Mouse (Mus musculus) C2C12 (cell line): ENCODE results near the gene Ankrd26. TPM values are rescaled to one million over a fixed set of nuclear protein-coding genes. Genes with fewer than 3 reads are reported as not detected.

Experiments
- H3K27me3 ChIP-seq: one replicate; pipeline ENCODE4 v1.6.1; 2011; ENCODE audit not compliant: control insufficient read depth, insufficient read depth, insufficient read length
- H3K36me3 ChIP-seq: one replicate; pipeline ENCODE4 v1.6.1; 2011; ENCODE audit not compliant: control insufficient read depth, insufficient read depth
- H3K4me3 ChIP-seq: one replicate; pipeline ENCODE4 v1.5.1; 2011; ENCODE audit warnings: mild to moderate bottlenecking, control low read depth; ENCODE audit not compliant: poor library complexity, insufficient read depth, severe bottlenecking
- H3K79me2 ChIP-seq: one replicate; pipeline ENCODE4 v1.6.1; 2011; ENCODE audit not compliant: control insufficient read depth, insufficient read depth
- H3K79me3 ChIP-seq: one replicate; pipeline ENCODE4 v1.6.1; 2011; ENCODE audit warnings: low read depth, control low read depth
- H3ac ChIP-seq: one replicate; pipeline ENCODE3; 2011; ENCODE audit warnings: low read depth; ENCODE audit not compliant: control insufficient read depth, insufficient read length
- CEBPB ChIP-seq: IDR thresholded peaks from one replicate; pipeline ENCODE4 v1.6.1; 2011; ENCODE audit warnings: low read depth, mild to moderate bottlenecking, control low read depth, moderate library complexity
- CTCF ChIP-seq: IDR thresholded peaks from one replicate; pipeline ENCODE4 v1.5.1; 2011; ENCODE audit not compliant: control insufficient read depth, insufficient read depth, insufficient read length
- FOSL1 ChIP-seq: IDR thresholded peaks from one replicate; pipeline ENCODE4 v1.8.0; 2011; ENCODE audit warnings: mild to moderate bottlenecking, low read length; ENCODE audit not compliant: poor library complexity, insufficient read depth, severe bottlenecking
- MAX ChIP-seq: IDR thresholded peaks from one replicate; pipeline ENCODE4 v1.6.1; 2011; ENCODE audit warnings: mild to moderate bottlenecking, control low read depth
- MYOD1 ChIP-seq: IDR thresholded peaks from one replicate; pipeline ENCODE4 v1.6.1; 2011; ENCODE audit warnings: low read depth; ENCODE audit not compliant: control insufficient read depth, insufficient read length
- MYOG ChIP-seq: IDR thresholded peaks from one replicate; pipeline ENCODE4 v1.6.1; 2011; ENCODE audit not compliant: control insufficient read depth, insufficient read length; ENCODE audit errors: extremely low read depth
- USF1 ChIP-seq: IDR thresholded peaks from one replicate; pipeline ENCODE4 v1.6.1; 2011; ENCODE audit warnings: low read depth, mild to moderate bottlenecking, control low read depth, moderate library complexity
- polyA plus RNA-seq: library from polyadenylated mRNA; unstranded; fragments of >200 nt; fragmentation: generic; extraction: Trizol; gene quantifications from one replicate; pipeline ENCODE4 v1.2.1, GENCODE M21; 2012; ENCODE audit warnings: missing spikeins

Gene Ankrd26
- polyA plus RNA-seq, 1 experiment = 1.6 TPM

DNA sequence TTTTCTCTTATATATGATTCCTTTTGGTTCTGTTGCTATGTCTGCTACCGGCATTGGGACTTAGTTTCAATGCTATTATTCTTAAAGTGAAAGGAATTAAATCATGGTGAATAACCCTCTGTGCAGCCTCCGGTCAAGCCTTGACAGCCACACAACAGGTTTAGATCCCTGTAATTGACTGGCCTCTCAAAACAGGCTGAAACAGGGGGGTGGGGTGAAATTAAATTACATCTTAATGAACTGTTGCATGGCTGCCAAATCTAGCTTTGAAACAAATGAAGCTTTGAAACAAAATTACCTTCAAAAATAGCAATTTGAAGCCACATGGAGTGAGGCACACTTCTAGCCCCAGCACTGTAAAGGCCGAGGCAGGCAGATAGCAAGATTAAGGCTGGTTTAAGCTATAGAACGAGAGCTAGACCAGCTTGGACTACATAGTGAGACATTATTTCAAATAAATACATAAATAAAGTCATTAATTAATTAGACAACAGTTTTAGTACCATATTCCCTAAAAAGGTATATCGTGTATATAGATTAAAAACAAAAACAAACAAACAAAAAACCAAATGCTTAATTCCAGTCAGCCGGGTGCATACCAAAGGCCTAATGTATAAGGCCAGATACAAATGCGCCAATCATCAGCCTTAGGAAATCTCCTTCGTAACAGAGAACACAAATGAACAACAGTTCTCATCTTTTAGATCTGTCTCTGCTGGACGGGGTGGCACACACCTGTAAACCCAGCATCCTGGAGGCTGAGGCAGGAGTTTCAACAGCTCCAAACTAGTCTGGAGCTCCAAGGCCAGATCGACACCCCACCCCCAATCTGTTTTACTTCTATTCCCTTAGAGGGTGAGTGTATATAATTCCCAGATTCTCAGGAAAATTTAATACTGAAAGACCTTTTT is 83.9 kb downstream of the Ankrd26 start:
- Histone ChIP-seq H3K79me2 (peaks cover 52% of the 10 kb centered on the region), H3ac (peak overlapping the region; percentile 71), H3K36me3 (peaks cover 31% of the 10 kb centered on the region), H3K4me3 (peak overlapping the region; percentile 56), H3K79me3 (peaks cover 17% of the 10 kb centered on the region), H3K27me3 (no peaks in the 10 kb centered on the region)
- TF ChIP-seq MYOD1 (no peak), FOSL1 (no peak)

GRCm38 (mm10) chr6:118462069-118462705 is 99.8 kb downstream of the Ankrd26 start:
- no peak overlapping the region for H3K4me3 ChIP-seq
- no peak overlapping the region for H3ac ChIP-seq
- no peaks in the 10 kb centered on the region for H3K79me2 ChIP-seq
- H3K79me3 ChIP-seq = no peaks in the 10 kb centered on the region
- peaks cover 44% of the 10 kb centered on the region for H3K36me3 ChIP-seq
- TF ChIP-seq MYOD1 = no peak
- TF ChIP-seq FOSL1 = no peak
- TF ChIP-seq MYOG = no peak
- no peak for TF ChIP-seq CEBPB
- no peak for TF ChIP-seq CTCF
- no peak for TF ChIP-seq USF1
- no peak for TF ChIP-seq MAX
- no peaks in the 10 kb centered on the region for H3K27me3 ChIP-seq

- no peaks in the 10 kb centered on the region for H3K27me3 ChIP-seq
- H3K36me3 ChIP-seq = peaks cover 10% of the 10 kb centered on the region
- TF ChIP-seq MYOD1 (no peak), MYOG (no peak), FOSL1 (no peak), MAX (no peak), CTCF (no peak), CEBPB (no peak), USF1 (no peak)
- H3K79me2 ChIP-seq = peaks cover 12% of the 10 kb centered on the region
- no peak overlapping the region for H3ac ChIP-seq
- no peaks in the 10 kb centered on the region for H3K79me3 ChIP-seq
- no peak overlapping the region for H3K4me3 ChIP-seq
Observed at GRCm38 (mm10) chr6:118457726-118458125, 104.3 kb downstream of the Ankrd26 start.

- TF ChIP-seq FOSL1 (peak; percentile 18), CEBPB (no peak), CTCF (no peak), MYOG (no peak), USF1 (no peak), MYOD1 (no peak), MAX (peak; percentile 51)
- Histone ChIP-seq H3K79me3 (no peaks in the 10 kb centered on the region), H3K79me2 (peaks cover 12% of the 10 kb centered on the region), H3K4me3 (peak within 1 kb of the TSS; percentile 83), H3K27me3 (no peaks in the 10 kb centered on the region), H3K36me3 (peaks cover 6% of the 10 kb centered on the region), H3ac (peak within 1 kb of the TSS; percentile 78)
Observed at GRCm38 (mm10) chr6:118455042-118455631, 106.9 kb downstream of the Ankrd26 start, which contains the start of gene Zfp248. Zfp248 (minus strand) TSS chr6:118455528.

- no peaks in the 10 kb centered on the region for H3K27me3 ChIP-seq
- peak overlapping the region; percentile 22 for H3ac ChIP-seq
- peaks cover 6% of the 10 kb centered on the region for H3K36me3 ChIP-seq
- peaks cover 12% of the 10 kb centered on the region for H3K79me2 ChIP-seq
- peaks cover 2% of the 10 kb centered on the region for H3K79me3 ChIP-seq
- H3K4me3 ChIP-seq = peak overlapping the region; percentile 83
- no peak for TF ChIP-seq MAX
- TF ChIP-seq CTCF = no peak
- no peak for TF ChIP-seq MYOG
- no peak for TF ChIP-seq CEBPB
- no peak for TF ChIP-seq FOSL1
- TF ChIP-seq USF1 = no peak
- no peak for TF ChIP-seq MYOD1
Observed at GRCm38 (mm10) chr6:118454452-118454851, 107.6 kb downstream of the Ankrd26 start.

Other genes starting within 250 kb of the Ankrd26 start
- 20.5 TPM for gene Bms1, start 142.8 kb downstream of the Ankrd26 start, polyA plus RNA-seq
- gene Zfp248, start 106.7 kb downstream of the Ankrd26 start, polyA plus RNA-seq = 1.2 TPM
- gene Zfp9, start 82.9 kb downstream of the Ankrd26 start, polyA plus RNA-seq = 2.7 TPM